Mouse (Mus musculus) cerebellum, adult 2 months (tissue): Measurements from ENCODE around the gene Tm9sf1. TPM values are rescaled to one million over a fixed set of nuclear protein-coding genes. Genes with fewer than 3 reads are reported as not detected.

Source experiments
- DNase-seq, 2 experiments: peaks; one replicate each; pipeline ENCODE4 v3.0.0; 2021
- H3K27ac ChIP-seq: fragments of 200-500 bp; 2 replicates; pipeline ENCODE4 v1.5.1; 2012; ENCODE audit warnings: low read length, control low read depth, inconsistent platforms; ENCODE audit not compliant: insufficient read depth
- H3K27me3 ChIP-seq: fragments of 200-500 bp; 2 replicates; pipeline ENCODE4 v1.6.1; 2012; ENCODE audit warnings: inconsistent platforms, mild to moderate bottlenecking, low read length, moderate library complexity; ENCODE audit not compliant: control insufficient read depth, insufficient read depth
- H3K4me1 ChIP-seq: fragments of 200-500 bp; 2 replicates; pipeline ENCODE4 v1.6.1; 2011; ENCODE audit warnings: low read length; ENCODE audit not compliant: control insufficient read depth, insufficient read depth
- H3K4me3 ChIP-seq: fragments of 200-500 bp; replicated peaks from 2 replicates; pipeline ENCODE3; 2011; ENCODE audit warnings: mild to moderate bottlenecking, low read depth, low read length, control low read depth; ENCODE audit not compliant: insufficient read depth
- CTCF ChIP-seq: fragments of 200-500 bp; IDR thresholded peaks from 2 replicates; pipeline ENCODE4 v1.5.1; 2011; ENCODE audit warnings: low read depth, mild to moderate bottlenecking, control low read depth, low read length, moderate library complexity, borderline replicate concordance; ENCODE audit not compliant: insufficient read depth
- POLR2A ChIP-seq: fragments of 200-500 bp; IDR thresholded peaks from 2 replicates; pipeline ENCODE4 v1.6.1; 2011; ENCODE audit warnings: low read length, control low read depth, borderline replicate concordance; ENCODE audit not compliant: insufficient read depth
- WGBS: fragments of 180-500 bp; shearing (Covaris S2); methylation state at CpG from one replicate; pipeline ENCODE4 v1.1.7; 2018; 5-methylcytosine and 5-hydroxymethylcytosine counted together
- polyA plus RNA-seq: library from polyadenylated mRNA; depleted of rRNA; stranded (reverse); fragments of >200 nt; gene quantifications from 2 replicates; pipeline ENCODE4 v1.2.3, GENCODE M21; 2012

Gene Tm9sf1
- polyA plus RNA-seq, 1 experiment, result 35.3 TPM

DNA sequence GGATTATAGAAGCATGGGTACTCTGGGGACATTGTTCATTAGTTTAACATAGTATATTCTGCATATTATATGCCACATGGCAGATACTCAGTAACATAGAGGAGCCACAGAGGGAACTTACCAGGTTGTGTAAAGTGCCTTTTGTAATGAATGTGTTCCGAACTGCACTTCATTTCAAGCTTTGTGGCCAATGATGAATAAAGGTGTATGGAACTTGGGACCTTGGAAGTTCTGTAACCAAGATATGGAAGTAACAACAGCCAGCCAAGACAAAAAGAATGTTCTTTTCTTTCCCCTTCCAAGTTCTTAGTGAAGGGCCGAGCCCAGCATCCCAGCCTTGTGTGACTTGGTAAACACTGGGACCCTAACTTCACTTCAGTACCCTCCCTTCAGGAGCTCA, 6.3 kb upstream of the Tm9sf1 start, which contains the start of gene Tssk4:
Gene Tssk4, plus strand, starts transcription at position 301 of the 400 bp plus-strand sequence.
- WGBS, result 97% methylated on average over 2 of the region's 2 CpGs
- H3K27ac ChIP-seq, result no peak within 1 kb of the TSS
- TF ChIP-seq CTCF (no peak), POLR2A (no peak)
- DNase-seq, result no peak
- H3K27me3 ChIP-seq, result no peaks in the 10 kb centered on the region
- no peaks in the 10 kb centered on the region for H3K4me1 ChIP-seq
- no peak within 1 kb of the TSS for H3K4me3 ChIP-seq

DNA sequence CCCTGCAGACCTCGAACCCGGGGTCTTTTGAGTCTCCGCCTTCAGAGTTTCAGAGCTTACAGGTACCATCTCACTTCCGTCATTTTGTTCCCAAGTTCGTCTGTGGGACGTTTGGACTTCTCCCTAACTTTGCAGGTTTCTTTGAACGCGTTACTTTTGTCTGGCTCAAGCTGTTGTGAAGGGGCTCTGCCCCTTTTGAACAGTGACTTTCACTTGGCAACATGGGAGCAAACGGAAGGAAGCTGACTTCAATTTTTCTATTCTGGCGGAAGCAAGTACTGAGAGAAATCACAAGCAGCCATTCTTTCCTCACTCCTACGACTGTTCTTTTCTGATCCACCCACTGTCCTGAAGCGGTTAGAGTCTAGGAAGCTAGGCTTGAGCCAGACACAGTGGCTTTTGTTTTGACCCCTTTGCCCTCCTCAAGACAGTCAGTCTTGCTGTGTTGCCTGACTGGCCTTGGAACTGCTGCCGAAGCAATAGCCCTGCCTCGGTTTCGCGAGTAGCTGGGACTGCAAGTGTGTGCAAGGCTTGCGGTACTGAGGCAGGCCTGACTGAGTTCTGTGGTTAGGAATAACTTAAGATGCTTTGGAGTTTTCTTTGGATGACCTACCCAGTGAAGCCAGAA, 769 bp upstream of the Tm9sf1 start:
- WGBS, result 16% methylated on average over 17 of the region's 17 CpGs
- Histone ChIP-seq H3K4me3 (peak overlapping the region; percentile 10), H3K27me3 (no peaks in the 10 kb centered on the region), H3K4me1 (no peaks in the 10 kb centered on the region; the same call in 1 of the 2 replicates), H3K27ac (no peak overlapping the region)
- TF ChIP-seq POLR2A, result no peak
- TF ChIP-seq CTCF, result no peak
- DNase-seq, result no peak

DNA sequence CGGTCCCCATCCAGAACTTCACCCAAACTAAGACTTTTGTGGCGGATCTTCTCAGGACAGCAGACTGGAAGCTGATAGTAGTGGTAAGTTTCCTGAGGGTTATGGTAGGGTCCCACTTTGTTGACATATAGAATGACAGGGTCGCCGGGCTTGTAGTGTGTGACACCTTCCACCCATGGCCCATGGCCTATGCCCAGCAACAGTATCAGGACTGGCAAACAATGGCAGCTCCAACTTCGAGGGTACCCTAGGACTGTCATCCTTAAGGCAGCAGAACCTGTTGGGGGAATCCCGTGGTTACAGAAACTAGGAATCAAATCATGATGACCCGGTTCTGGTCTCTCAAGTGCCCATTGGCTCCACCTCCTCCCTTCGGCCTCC, 937 bp downstream of the Tm9sf1 start:
- H3K4me1 ChIP-seq, result no peaks in the 10 kb centered on the region; the same call in 1 of the 2 replicates
- TF ChIP-seq CTCF (no peak), POLR2A (no peak)
- 20% methylated on average over 8 of the region's 8 CpGs for WGBS
- DNase-seq, result no peak
- H3K27me3 ChIP-seq, result no peaks in the 10 kb centered on the region
- peak overlapping the region; percentile 95 for H3K27ac ChIP-seq
- peak overlapping the region; percentile 99 for H3K4me3 ChIP-seq

DNA sequence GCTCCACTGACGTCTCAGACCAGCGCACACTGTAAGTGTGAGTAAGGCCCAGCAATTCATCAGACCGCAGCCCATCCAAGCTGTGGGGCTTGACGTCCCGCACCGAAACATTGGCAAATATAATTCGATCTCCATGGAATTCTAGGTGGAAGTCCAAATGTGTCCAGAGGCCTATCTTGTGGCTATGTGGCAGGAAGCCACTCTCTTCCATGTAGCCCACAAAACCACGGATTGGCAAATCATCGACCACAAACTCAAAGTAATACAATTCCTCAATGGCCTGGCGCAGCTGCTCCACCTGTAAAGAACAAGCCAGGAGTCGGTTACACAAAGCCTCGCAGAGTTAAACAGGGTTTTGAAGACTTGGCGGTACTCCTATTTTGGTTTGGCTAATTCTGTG, 2.3 kb downstream of the Tm9sf1 start:
- TF ChIP-seq CTCF (no peak), POLR2A (no peak)
- Histone ChIP-seq H3K27ac (no peak overlapping the region), H3K27me3 (no peaks in the 10 kb centered on the region), H3K4me3 (no peak overlapping the region), H3K4me1 (no peaks in the 10 kb centered on the region; the same call in 1 of the 2 replicates)
- 93% methylated on average over 13 of the region's 13 CpGs for WGBS
- DNase-seq, result no peak

DNA sequence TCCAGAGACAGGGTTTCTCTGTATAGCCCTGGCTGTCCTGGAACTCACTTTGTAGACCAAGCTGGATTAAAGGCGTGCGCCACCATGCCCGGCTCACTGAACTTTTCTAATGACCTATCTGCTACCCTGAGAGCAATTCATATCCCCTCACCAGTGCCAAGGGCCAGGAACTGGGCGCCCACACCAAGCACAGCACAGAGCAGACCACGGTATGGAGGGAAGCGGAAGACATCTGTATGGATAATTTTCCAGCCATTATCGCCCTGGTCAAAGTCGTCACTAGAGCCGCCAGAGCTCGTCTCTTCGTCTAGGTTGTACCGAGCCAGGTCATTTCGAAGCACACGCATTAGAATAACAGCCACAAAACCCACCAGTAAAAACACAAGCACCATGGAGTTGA, 2.8 kb downstream of the Tm9sf1 start:
- no peak overlapping the region for H3K27ac ChIP-seq
- no peaks in the 10 kb centered on the region for H3K27me3 ChIP-seq
- H3K4me1 ChIP-seq, result no peaks in the 10 kb centered on the region; the same call in 1 of the 2 replicates
- TF ChIP-seq CTCF (no peak), POLR2A (no peak)
- 95% methylated on average over 14 of the region's 14 CpGs for WGBS
- H3K4me3 ChIP-seq, result no peak overlapping the region
- no peak for DNase-seq

GRCm38 (mm10) chr14:55637795-55638194, 5.8 kb downstream of the Tm9sf1 start, which contains the start of gene Gm49378:
Gm49378 (minus strand) TSS chr14:55637895.
- Histone ChIP-seq H3K27ac (no peak within 1 kb of the TSS), H3K4me3 (no peak within 1 kb of the TSS), H3K4me1 (peaks cover 7% of the 10 kb centered on the region), H3K27me3 (no peaks in the 10 kb centered on the region)
- TF ChIP-seq POLR2A (no peak), CTCF (no peak)
- WGBS, result 94% methylated on average over 9 of the region's 9 CpGs
- DNase-seq, result no peak

- 1% methylated on average over 33 of the region's 33 CpGs for WGBS
- no peaks in the 10 kb centered on the region for H3K27me3 ChIP-seq
- TF ChIP-seq CTCF (no peak), POLR2A (peak; percentile 60; the same call in 1 of the 2 replicates)
- peak within 1 kb of the TSS; percentile 44 for H3K27ac ChIP-seq
- H3K4me3 ChIP-seq, result peak within 1 kb of the TSS; percentile 66
- peak; percentile 84 to 88 for DNase-seq
- peaks cover 7% of the 10 kb centered on the region for H3K4me1 ChIP-seq
These were observed 8.0 kb downstream of the Tm9sf1 start, which contains the start of gene Ipo4 for GRCm38 (mm10) chr14:55635523-55636007. Ipo4 (minus strand) TSS chr14:55635957.
